Mouse (Mus musculus) heart, postnatal 0 days (tissue): ENCODE results near the gene Map3k10. TPM values are rescaled to one million over a fixed set of nuclear protein-coding genes. Genes with fewer than 3 reads are reported as not detected.

Experiments
- ATAC-seq: fragments of 200-750 bp; cut with Nextera tagmentation; 2 replicates; pipeline ENCODE4 v1.8.0; 2017; ENCODE audit warnings: low read depth, moderate number of reproducible peaks, moderate library complexity; ENCODE audit not compliant: insufficient read depth
- DNase-seq: peaks from one replicate; pipeline ENCODE4 v3.0.0-alpha.2; 2016; ENCODE audit warnings: low spot score
- H3K27ac ChIP-seq: fragments of 300-500 bp; sonication (generic); 2 replicates; pipeline ENCODE4 v1.5.1; 2014; ENCODE audit warnings: low read depth, mild to moderate bottlenecking
- H3K27me3 ChIP-seq: fragments of 300-500 bp; sonication (generic); 2 replicates; pipeline ENCODE4 v1.6.1; 2014; ENCODE audit warnings: low read length, mixed read lengths; ENCODE audit not compliant: control insufficient read depth, insufficient read depth
- H3K36me3 ChIP-seq: fragments of 300-500 bp; sonication (generic); replicated peaks from 2 replicates; pipeline ENCODE4 v1.6.1; 2014; ENCODE audit warnings: low read length, mixed read lengths; ENCODE audit not compliant: control insufficient read depth, insufficient read depth
- H3K4me1 ChIP-seq: fragments of 300-500 bp; sonication (generic); 2 replicates; pipeline ENCODE4 v1.6.1; 2014; ENCODE audit warnings: antibody characterized with exemption; ENCODE audit not compliant: control insufficient read depth, insufficient read depth
- H3K4me2 ChIP-seq: fragments of 300-500 bp; sonication (generic); 2 replicates; pipeline ENCODE4 v1.6.1; 2014; ENCODE audit warnings: low read depth, mild to moderate bottlenecking, low read length, moderate library complexity
- H3K4me3 ChIP-seq: fragments of 300-500 bp; sonication (generic); 2 replicates; pipeline ENCODE4 v1.5.1; 2014; ENCODE audit warnings: low read depth, low read length
- H3K9ac ChIP-seq: fragments of 300-500 bp; sonication (generic); replicated peaks from 2 replicates; pipeline ENCODE4 v1.6.1; 2014; ENCODE audit warnings: low read depth, low read length, mixed read lengths
- H3K9me3 ChIP-seq: fragments of 300-500 bp; sonication (generic); replicated peaks from 2 replicates; pipeline ENCODE4 v1.6.1; 2016; ENCODE audit warnings: low read length; ENCODE audit not compliant: control insufficient read depth
- CTCF ChIP-seq: IDR thresholded peaks from 2 replicates; pipeline ENCODE4 v1.5.1; 2016; ENCODE audit warnings: antibody characterized with exemption, control low read depth, low read depth
- EP300 ChIP-seq: IDR thresholded peaks from 2 replicates; pipeline ENCODE4 v1.6.1; 2016; ENCODE audit warnings: antibody characterized with exemption, low read depth
- WGBS: fragments of 180-500 bp; shearing (Covaris S2); extraction: QIAGEN DNeasy Blood & Tissue Kit; methylation state at CpG from one replicate; pipeline ENCODE4 v1.1.7; 2014; 5-methylcytosine and 5-hydroxymethylcytosine counted together
- polyA plus RNA-seq: library from polyadenylated mRNA; unstranded; fragments of >200 nt; fragmentation: Nextera tagmentation; extraction: Ambion mirVana; gene quantifications from 2 replicates; pipeline ENCODE4 v1.2.1, GENCODE M21; 2015
- total RNA-seq: library from RNA; depleted of rRNA; stranded (reverse); fragments of >200 nt; gene quantifications from 2 replicates; pipeline ENCODE4 v1.2.3, GENCODE M21; 2014; ENCODE audit warnings: low replicate concordance; rRNA removed

Gene Map3k10
- total and polyA plus RNA-seq, 2 experiments from 2014 or later = 3.0 to 18.4 TPM

DNA sequence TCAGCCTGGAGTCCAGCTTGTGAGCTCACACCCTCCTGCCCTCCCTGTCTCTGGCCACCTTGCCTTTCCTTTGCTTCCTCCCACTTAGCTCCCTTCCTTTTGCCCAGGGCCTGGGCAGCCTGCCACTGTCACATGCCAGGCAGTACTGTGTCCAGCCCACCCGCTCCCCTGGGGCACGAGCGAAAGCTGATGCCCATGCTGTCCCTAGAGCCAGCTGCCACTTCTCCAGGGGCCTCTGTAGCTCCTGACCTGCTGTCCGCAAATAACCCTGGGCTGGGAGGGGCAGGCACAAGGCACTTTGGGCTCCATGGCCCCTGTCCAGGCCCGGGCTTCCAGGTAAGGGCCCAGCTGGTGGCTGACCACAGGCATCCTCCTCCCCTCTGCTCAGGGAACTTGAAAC, 66.8 kb downstream of the Map3k10 start:
- DNase-seq = peak; percentile 85
- Histone ChIP-seq H3K9me3 (no peaks in the 10 kb centered on the region), H3K36me3 (peaks cover 16% of the 10 kb centered on the region), H3K4me3 (no peak overlapping the region), H3K27ac (peak overlapping the region; percentile 72), H3K27me3 (no peaks in the 10 kb centered on the region), H3K4me2 (0 out of 2 replicates have a peak overlapping the region, but pooled peaks have one; percentile 22), H3K4me1 (peaks cover 60% of the 10 kb centered on the region), H3K9ac (no peak overlapping the region)
- peak; percentile 90 for ATAC-seq
- TF ChIP-seq EP300 (peak; percentile 87), CTCF (no peak)
- 23% methylated on average over 5 of the region's 5 CpGs for WGBS

DNA sequence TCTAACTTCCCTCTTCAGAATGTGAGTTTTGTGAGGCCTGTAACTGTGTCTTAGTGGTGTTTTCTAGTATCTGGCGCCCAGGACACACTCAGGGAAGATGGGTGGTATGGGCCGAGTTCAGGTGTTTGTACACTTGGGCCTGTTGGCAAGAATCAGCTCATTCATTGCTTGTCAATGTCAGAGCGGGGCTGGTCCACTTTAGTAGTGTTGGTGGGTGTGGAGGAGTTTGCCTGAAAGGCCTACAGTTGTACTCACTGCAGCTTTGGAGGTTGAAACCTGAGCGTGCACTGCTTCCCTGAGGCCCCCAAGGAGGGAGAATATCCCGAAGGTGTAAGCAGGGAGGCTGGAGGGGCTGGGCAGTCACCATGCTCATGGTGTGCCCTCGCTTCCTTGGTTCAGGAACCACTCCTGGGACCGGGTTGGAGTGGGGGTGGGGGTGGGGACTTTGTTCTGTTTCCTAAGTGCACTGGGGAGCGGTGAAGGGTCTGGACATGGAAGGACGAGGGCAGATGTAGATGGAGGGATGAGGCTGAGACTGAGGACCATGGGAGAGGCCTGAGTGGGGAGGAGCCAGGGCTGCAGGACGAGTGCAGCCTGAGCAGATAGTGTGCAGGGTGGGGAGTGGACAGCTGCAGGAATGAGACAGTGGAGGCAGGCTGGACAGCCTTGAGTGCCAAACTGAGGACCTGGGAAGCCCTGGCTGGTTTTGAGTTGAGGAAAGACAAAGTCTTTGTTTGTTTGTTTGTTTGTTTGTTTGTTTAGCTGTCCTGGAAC, 67.7 kb downstream of the Map3k10 start:
- peak overlapping the region; percentile 22; the same call in 1 of the 2 replicates for H3K4me2 ChIP-seq
- H3K36me3 ChIP-seq = peaks cover 16% of the 10 kb centered on the region
- ATAC-seq = no peak
- WGBS = 49% methylated on average over 10 of the region's 10 CpGs
- DNase-seq = no peak
- peak overlapping the region; percentile 72 for H3K27ac ChIP-seq
- H3K9ac ChIP-seq = no peak overlapping the region; the same call in 1 of the 2 replicates
- H3K27me3 ChIP-seq = no peaks in the 10 kb centered on the region
- TF ChIP-seq CTCF = no peak
- TF ChIP-seq EP300 = no peak
- H3K9me3 ChIP-seq = no peaks in the 10 kb centered on the region
- H3K4me3 ChIP-seq = no peak overlapping the region
- H3K4me1 ChIP-seq = peaks cover 60% of the 10 kb centered on the region

Other genes with a start within 250 kb of the Map3k10 start
- gene Sptbn4, start 226.9 kb downstream of the Map3k10 start, total RNA-seq = 0.12 TPM in 1 of 2 replicates, not detected in the other
- 0.05 and 0.07 TPM in 2 replicates for gene Sptbn4, start 226.9 kb downstream of the Map3k10 start, polyA plus RNA-seq
- 36.4 and 59.7 TPM in 2 replicates for gene Blvrb, start 226.6 kb downstream of the Map3k10 start, total RNA-seq
- 33.3 and 34.4 TPM in 2 replicates for gene Blvrb, start 226.6 kb downstream of the Map3k10 start, polyA plus RNA-seq
- gene Sertad3, start 200.8 kb downstream of the Map3k10 start, total RNA-seq = 4.3 and 11.4 TPM in 2 replicates
- gene Sertad3, start 200.8 kb downstream of the Map3k10 start, polyA plus RNA-seq = 16.9 and 20.8 TPM in 2 replicates
- 23.4 and 70.5 TPM in 2 replicates for gene Sertad1, start 187.7 kb downstream of the Map3k10 start, total RNA-seq
- gene Sertad1, start 187.7 kb downstream of the Map3k10 start, polyA plus RNA-seq = 30.8 and 31.0 TPM in 2 replicates
- 1.9 and 2.2 TPM in 2 replicates for gene Prx, start 175.3 kb downstream of the Map3k10 start, total RNA-seq
- gene Prx, start 175.3 kb downstream of the Map3k10 start, polyA plus RNA-seq = 1.1 TPM in 2 replicates
- gene Hipk4, start 151.3 kb downstream of the Map3k10 start, total RNA-seq = 0.23 and 1.1 TPM in 2 replicates
- gene Hipk4, start 151.3 kb downstream of the Map3k10 start, polyA plus RNA-seq = 0.15 and 0.18 TPM in 2 replicates
- gene Pld3, start 121.4 kb downstream of the Map3k10 start, total RNA-seq = 37.3 and 58.5 TPM in 2 replicates
- gene Pld3, start 121.4 kb downstream of the Map3k10 start, polyA plus RNA-seq = 38.9 and 43.8 TPM in 2 replicates
- gene 2310022A10Rik, start 121.4 kb downstream of the Map3k10 start, total RNA-seq = 3.8 and 21.3 TPM in 2 replicates
- gene 2310022A10Rik, start 121.4 kb downstream of the Map3k10 start, polyA plus RNA-seq = 39.7 and 41.8 TPM in 2 replicates
- 129 and 138 TPM in 2 replicates for gene Akt2, start 83.0 kb downstream of the Map3k10 start, total RNA-seq
- gene Akt2, start 83.0 kb downstream of the Map3k10 start, polyA plus RNA-seq = 74.0 and 80.5 TPM in 2 replicates
- gene Ttc9b, start 20.7 kb downstream of the Map3k10 start, total RNA-seq = not detected in 2 replicates
- not detected in 2 replicates for gene Ttc9b, start 20.7 kb downstream of the Map3k10 start, polyA plus RNA-seq
- 1.4 and 2.5 TPM in 2 replicates for gene Zfp607b, start 14.7 kb upstream of the Map3k10 start, total RNA-seq
- 2.1 and 2.4 TPM in 2 replicates for gene Zfp607b, start 14.7 kb upstream of the Map3k10 start, polyA plus RNA-seq
- gene Zfp60, start 56.8 kb upstream of the Map3k10 start, total RNA-seq = 3.8 and 4.1 TPM in 2 replicates
- gene Zfp60, start 56.8 kb upstream of the Map3k10 start, polyA plus RNA-seq = 11.0 and 11.1 TPM in 2 replicates
- 2.6 and 22.2 TPM in 2 replicates for gene Zfp626, start 132.6 kb upstream of the Map3k10 start, total RNA-seq
- 0.91 and 1.0 TPM in 2 replicates for gene Zfp626, start 132.6 kb upstream of the Map3k10 start, polyA plus RNA-seq
- gene Zfp59, start 164.0 kb upstream of the Map3k10 start, total RNA-seq = 3.1 and 5.5 TPM in 2 replicates
- gene Zfp59, start 164.0 kb upstream of the Map3k10 start, polyA plus RNA-seq = 3.5 and 3.6 TPM in 2 replicates
- gene Zfp607a, start 182.9 kb upstream of the Map3k10 start, total RNA-seq = 3.9 and 4.5 TPM in 2 replicates
- gene Zfp607a, start 182.9 kb upstream of the Map3k10 start, polyA plus RNA-seq = 2.3 and 2.4 TPM in 2 replicates